Mouse (Mus musculus) hindbrain, embryonic 13.5 days (tissue): Measurements from ENCODE around the gene 1700017B05Rik. TPM values are rescaled to one million over a fixed set of nuclear protein-coding genes. Genes with fewer than 3 reads are reported as not detected.

Experiments
- ATAC-seq: fragments of 200-750 bp; cut with Nextera tagmentation; 2 replicates; pipeline ENCODE4 v1.8.0; 2017; ENCODE audit warnings: moderate TSS enrichment; ENCODE audit not compliant: low FRiP score
- H3K27ac ChIP-seq: fragments of 300-500 bp; sonication (generic); 2 replicates; pipeline ENCODE4 v1.5.1; 2015; ENCODE audit warnings: inconsistent platforms, mild to moderate bottlenecking, moderate library complexity
- H3K27me3 ChIP-seq: fragments of 300-500 bp; sonication (generic); 2 replicates; pipeline ENCODE4 v1.6.1; 2015; ENCODE audit warnings: mild to moderate bottlenecking, inconsistent platforms
- H3K36me3 ChIP-seq: fragments of 300-500 bp; sonication (generic); 2 replicates; pipeline ENCODE4 v1.6.1; 2015; ENCODE audit warnings: mild to moderate bottlenecking, inconsistent platforms
- H3K4me1 ChIP-seq: fragments of 300-500 bp; sonication (generic); replicated peaks from 2 replicates; pipeline ENCODE4 v1.6.1; 2015; ENCODE audit warnings: inconsistent platforms
- H3K4me2 ChIP-seq: fragments of 300-500 bp; sonication (generic); 2 replicates; pipeline ENCODE4 v1.6.1; 2015; ENCODE audit warnings: inconsistent platforms, mild to moderate bottlenecking, moderate library complexity
- H3K4me3 ChIP-seq: fragments of 300-500 bp; sonication (generic); 2 replicates; pipeline ENCODE4 v1.5.1; 2015; ENCODE audit warnings: mild to moderate bottlenecking, inconsistent platforms
- H3K9ac ChIP-seq: fragments of 300-500 bp; sonication (generic); 2 replicates; pipeline ENCODE4 v1.6.1; 2015; ENCODE audit warnings: mild to moderate bottlenecking, inconsistent platforms
- H3K9me3 ChIP-seq: fragments of 300-500 bp; sonication (generic); 2 replicates; pipeline ENCODE4 v1.6.1; 2016; ENCODE audit warnings: inconsistent platforms
- WGBS: fragments of 180-500 bp; shearing (Covaris S2); methylation state at CpG from one replicate; pipeline ENCODE4 v1.1.7; 2015; 5-methylcytosine and 5-hydroxymethylcytosine counted together
- polyA plus RNA-seq: library from polyadenylated mRNA; unstranded; fragments of >200 nt; fragmentation: Nextera tagmentation; extraction: Ambion mirVana; gene quantifications from 2 replicates; pipeline ENCODE4 v1.2.1, GENCODE M21; 2015

1700017B05Rik gene
- polyA plus RNA-seq, 1 experiment from 2014 or later, result 5.4 TPM

DNA sequence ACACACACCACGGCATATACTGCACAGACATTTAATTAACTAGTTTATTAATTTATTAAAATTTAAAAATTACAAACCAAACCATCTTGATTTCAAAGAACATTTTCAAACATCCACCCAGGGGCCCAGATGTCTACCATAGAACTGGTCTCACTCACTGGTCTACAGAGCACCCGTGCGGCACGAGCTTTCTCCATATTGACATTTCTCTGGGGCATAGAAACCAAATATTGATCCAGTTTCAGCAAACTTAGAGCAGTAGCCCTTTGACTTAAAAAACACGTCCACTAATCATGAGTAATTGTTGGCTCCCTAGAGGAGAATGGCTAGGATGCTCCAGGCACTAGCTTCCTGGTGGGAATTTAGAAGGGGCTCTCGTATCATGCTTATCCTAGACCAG, 24.8 kb upstream of the 1700017B05Rik start:
- Histone ChIP-seq H3K9me3 (no peaks in the 10 kb centered on the region), H3K36me3 (no peaks in the 10 kb centered on the region), H3K4me3 (no peak overlapping the region), H3K4me1 (no peaks in the 10 kb centered on the region), H3K4me2 (no peak overlapping the region), H3K9ac (no peak overlapping the region), H3K27me3 (peaks cover 6% of the 10 kb centered on the region; the same call in 1 of the 2 replicates), H3K27ac (no peak overlapping the region)
- no peak for ATAC-seq
- WGBS, result 85% methylated on average over 6 of the region's 6 CpGs

DNA sequence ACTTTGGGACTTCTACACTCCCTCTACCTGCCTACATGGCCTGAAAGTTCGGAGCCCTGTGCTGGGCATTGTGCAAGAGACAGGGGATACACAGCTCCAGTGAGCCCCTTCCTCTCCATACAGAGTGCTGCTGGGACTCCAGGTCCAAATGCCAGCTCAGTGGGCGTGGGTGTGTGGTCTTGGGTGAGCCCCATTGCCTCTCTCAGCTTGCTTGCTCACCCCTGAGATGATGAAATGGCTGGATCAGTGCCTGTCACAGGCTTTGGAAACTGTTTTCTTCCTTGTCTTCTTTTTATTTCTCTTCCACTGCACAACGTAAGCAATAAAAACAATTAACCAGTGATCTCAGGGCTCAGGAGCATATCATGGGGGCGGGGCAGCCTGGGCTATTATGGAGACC, 20.9 kb upstream of the 1700017B05Rik start:
- Histone ChIP-seq H3K27ac (no peak overlapping the region), H3K9ac (no peak overlapping the region), H3K4me3 (no peak overlapping the region), H3K4me1 (peaks cover 11% of the 10 kb centered on the region), H3K4me2 (no peak overlapping the region), H3K9me3 (no peaks in the 10 kb centered on the region), H3K36me3 (no peaks in the 10 kb centered on the region), H3K27me3 (peaks cover 17% of the 10 kb centered on the region; the same call in 1 of the 2 replicates)
- ATAC-seq, result no peak
- 73% methylated on average over 4 of the region's 4 CpGs for WGBS

DNA sequence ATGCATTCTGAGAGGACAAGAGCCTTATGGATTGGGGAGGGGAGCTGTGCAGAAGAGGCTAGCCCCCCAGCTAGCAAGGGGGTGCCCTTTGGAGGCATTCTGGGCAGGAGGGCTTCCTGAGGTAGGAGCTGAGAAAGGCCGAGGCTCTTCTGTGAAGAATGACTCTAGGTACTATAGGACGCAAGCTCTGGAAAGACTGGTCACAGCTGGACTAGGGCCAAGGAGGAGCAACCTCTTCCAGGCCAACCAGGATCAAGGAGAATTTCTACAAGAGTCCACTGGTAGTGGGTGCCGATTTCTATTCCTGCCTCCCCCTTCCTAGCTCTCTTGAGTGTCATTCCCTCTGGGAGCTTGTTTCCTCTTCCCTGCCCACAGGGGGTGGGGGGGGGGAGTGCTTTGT, 20.3 kb upstream of the 1700017B05Rik start:
- Histone ChIP-seq H3K4me2 (no peak overlapping the region), H3K36me3 (no peaks in the 10 kb centered on the region), H3K9me3 (no peaks in the 10 kb centered on the region), H3K9ac (no peak overlapping the region), H3K27ac (no peak overlapping the region), H3K27me3 (peaks cover 17% of the 10 kb centered on the region; the same call in 1 of the 2 replicates), H3K4me1 (peaks cover 11% of the 10 kb centered on the region), H3K4me3 (no peak overlapping the region)
- ATAC-seq, result no peak
- WGBS, result 76% methylated on average over 3 of the region's 3 CpGs

DNA sequence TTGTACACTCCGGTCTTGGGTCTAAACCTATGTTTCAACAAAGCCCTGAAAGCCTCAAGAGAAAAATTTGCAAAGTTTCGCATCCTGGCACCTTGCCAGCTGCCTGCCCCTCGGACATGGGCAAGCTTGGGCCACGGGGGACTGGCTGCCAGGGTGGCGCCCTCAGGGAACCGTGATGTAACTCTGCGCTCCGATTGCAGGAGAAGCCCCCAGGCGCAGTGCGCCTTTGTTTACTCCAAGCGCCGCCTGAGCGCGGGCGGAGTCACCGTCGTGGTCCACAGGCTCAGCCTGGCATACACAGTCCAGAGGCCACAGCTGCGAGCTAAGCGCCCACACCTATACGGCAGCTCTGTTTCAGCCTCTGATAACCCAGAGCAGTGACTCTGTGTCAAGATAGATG, 19.1 kb upstream of the 1700017B05Rik start:
- 12% methylated on average over 20 of the region's 20 CpGs for WGBS
- Histone ChIP-seq H3K9me3 (no peaks in the 10 kb centered on the region), H3K4me2 (peak overlapping the region; percentile 50), H3K4me1 (peaks cover 11% of the 10 kb centered on the region), H3K36me3 (no peaks in the 10 kb centered on the region), H3K27ac (no peak overlapping the region), H3K27me3 (peaks cover 17% of the 10 kb centered on the region; the same call in 1 of the 2 replicates), H3K9ac (peak overlapping the region; percentile 65; the same call in 1 of the 2 replicates), H3K4me3 (peak overlapping the region; percentile 19)
- 0 out of 2 replicates have a peak, but pooled peaks have one; percentile 63 for ATAC-seq

DNA sequence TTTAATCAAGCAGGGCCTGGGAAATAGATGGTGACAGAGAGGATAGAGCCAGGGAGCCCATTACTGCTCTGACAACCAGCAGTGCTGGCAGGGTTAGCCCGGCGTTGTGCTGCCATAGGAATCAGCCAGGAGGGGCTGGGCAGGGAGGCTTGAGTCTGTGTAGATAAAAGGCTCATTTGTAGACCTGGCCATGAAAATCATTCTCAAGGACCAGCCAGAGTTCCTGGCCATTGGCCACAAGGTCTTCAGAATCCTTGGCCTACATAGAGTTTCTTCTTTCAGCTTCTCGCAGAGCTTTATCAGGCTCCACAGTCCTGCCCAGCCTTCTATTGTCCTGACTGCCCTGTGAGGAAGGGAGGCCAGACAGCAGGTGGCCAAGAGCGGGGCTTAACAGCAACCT, 17.0 kb upstream of the 1700017B05Rik start:
- Histone ChIP-seq H3K36me3 (no peaks in the 10 kb centered on the region), H3K9ac (no peak overlapping the region), H3K4me1 (peaks cover 11% of the 10 kb centered on the region), H3K4me2 (no peak overlapping the region), H3K4me3 (no peak overlapping the region), H3K9me3 (no peaks in the 10 kb centered on the region), H3K27me3 (peaks cover 17% of the 10 kb centered on the region; the same call in 1 of the 2 replicates), H3K27ac (no peak overlapping the region)
- WGBS, result 70% methylated on average over 4 of the region's 4 CpGs
- ATAC-seq, result no peak

DNA sequence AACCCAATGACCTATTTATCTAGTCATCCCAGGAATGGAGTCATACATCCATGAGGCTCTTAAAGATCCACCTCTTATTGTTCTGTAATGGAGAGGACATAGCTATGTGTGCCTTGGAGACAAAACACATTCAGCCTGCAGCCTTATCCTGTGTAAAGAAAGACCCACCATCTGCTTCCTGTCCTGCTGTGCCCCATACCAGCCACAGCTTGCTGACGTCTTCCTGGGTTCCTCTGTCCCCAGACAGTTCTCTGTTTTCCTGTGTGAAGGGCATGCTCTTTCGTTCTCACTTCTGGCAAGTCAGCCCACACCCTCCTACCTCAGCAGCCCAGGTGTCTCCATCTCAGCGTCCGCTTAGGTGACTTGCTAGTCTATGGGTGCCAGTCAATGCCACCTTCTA, 15.9 kb upstream of the 1700017B05Rik start:
- 58% methylated on average over 4 of the region's 4 CpGs for WGBS

DNA sequence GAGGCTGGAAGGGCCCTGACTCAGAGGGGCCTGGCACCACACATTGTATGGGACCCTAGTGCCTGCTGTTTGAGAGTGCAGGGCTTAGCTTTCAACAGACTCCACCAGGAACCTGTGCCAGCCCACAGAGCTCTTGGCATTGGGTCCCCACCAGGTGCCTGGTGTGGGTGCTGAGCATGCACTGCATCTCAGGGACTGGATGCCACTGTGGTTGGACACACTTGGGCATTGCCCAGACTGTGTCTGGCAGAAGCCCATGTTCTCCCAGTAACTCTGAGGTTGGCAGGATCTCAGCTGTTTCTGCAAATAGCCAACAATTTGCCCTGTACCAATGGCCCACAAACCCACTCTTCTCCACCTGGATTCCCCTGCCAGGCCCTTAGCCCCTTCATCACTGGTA, 13.9 kb upstream of the 1700017B05Rik start:
- no peak overlapping the region for H3K9ac ChIP-seq
- no peak overlapping the region for H3K4me3 ChIP-seq
- no peak for ATAC-seq
- no peak overlapping the region for H3K27ac ChIP-seq
- peaks cover 14% of the 10 kb centered on the region; the same call in 1 of the 2 replicates for H3K27me3 ChIP-seq
- no peaks in the 10 kb centered on the region for H3K9me3 ChIP-seq
- H3K4me1 ChIP-seq, result peaks cover 3% of the 10 kb centered on the region
- H3K4me2 ChIP-seq, result no peak overlapping the region
- no peaks in the 10 kb centered on the region for H3K36me3 ChIP-seq

More for the DNA sequence above, 15.9 kb upstream of the 1700017B05Rik start:
- H3K4me3 ChIP-seq, result no peak overlapping the region
- H3K9me3 ChIP-seq, result no peaks in the 10 kb centered on the region
- no peak for ATAC-seq
- no peaks in the 10 kb centered on the region for H3K36me3 ChIP-seq
- no peak overlapping the region for H3K9ac ChIP-seq
- H3K27me3 ChIP-seq, result peaks cover 18% of the 10 kb centered on the region; the same call in 1 of the 2 replicates
- H3K4me2 ChIP-seq, result no peak overlapping the region
- peaks cover 11% of the 10 kb centered on the region for H3K4me1 ChIP-seq
- no peak overlapping the region for H3K27ac ChIP-seq

DNA sequence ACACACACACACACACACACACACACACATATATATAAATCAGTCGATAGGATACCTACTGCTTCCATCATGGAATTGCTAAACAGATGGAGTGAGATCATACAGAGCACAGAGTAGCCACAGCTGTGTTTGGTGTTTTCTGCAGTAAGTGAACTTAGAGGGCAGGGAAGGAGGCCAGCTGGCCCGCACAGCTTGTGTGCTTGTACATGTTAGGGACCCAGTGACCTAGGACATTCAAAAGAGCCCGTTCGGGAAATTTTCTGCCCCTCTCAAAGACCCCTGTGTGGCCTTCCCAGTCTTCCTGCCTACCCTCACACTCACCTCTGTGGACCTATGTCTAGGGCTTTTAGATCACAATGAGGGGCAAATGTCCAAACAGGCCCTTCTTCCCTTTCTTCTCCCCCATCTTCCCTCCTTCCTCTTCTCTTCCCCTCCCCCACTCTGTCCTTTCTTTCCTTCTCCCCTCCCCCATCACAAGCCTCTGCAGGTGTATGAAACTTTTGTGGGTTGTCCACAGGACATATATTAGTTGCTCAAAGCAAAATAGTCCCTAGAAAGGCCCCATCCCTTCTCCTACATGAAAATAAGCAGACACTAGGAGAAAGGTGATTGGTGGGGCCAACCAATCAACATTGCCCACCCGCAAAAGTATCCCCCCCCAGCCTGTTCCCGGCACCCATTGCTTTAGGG, 11.5 kb upstream of the 1700017B05Rik start:
- no peaks in the 10 kb centered on the region for H3K36me3 ChIP-seq
- no peak overlapping the region for H3K9ac ChIP-seq
- H3K9me3 ChIP-seq, result no peaks in the 10 kb centered on the region
- H3K27me3 ChIP-seq, result peaks cover 7% of the 10 kb centered on the region; the same call in 1 of the 2 replicates
- peaks cover 4% of the 10 kb centered on the region; the same call in 1 of the 2 replicates for H3K4me1 ChIP-seq
- 33% methylated on average over 6 of the region's 6 CpGs for WGBS
- H3K27ac ChIP-seq, result no peak overlapping the region
- no peak for ATAC-seq
- no peak overlapping the region for H3K4me3 ChIP-seq
- no peak overlapping the region for H3K4me2 ChIP-seq

DNA sequence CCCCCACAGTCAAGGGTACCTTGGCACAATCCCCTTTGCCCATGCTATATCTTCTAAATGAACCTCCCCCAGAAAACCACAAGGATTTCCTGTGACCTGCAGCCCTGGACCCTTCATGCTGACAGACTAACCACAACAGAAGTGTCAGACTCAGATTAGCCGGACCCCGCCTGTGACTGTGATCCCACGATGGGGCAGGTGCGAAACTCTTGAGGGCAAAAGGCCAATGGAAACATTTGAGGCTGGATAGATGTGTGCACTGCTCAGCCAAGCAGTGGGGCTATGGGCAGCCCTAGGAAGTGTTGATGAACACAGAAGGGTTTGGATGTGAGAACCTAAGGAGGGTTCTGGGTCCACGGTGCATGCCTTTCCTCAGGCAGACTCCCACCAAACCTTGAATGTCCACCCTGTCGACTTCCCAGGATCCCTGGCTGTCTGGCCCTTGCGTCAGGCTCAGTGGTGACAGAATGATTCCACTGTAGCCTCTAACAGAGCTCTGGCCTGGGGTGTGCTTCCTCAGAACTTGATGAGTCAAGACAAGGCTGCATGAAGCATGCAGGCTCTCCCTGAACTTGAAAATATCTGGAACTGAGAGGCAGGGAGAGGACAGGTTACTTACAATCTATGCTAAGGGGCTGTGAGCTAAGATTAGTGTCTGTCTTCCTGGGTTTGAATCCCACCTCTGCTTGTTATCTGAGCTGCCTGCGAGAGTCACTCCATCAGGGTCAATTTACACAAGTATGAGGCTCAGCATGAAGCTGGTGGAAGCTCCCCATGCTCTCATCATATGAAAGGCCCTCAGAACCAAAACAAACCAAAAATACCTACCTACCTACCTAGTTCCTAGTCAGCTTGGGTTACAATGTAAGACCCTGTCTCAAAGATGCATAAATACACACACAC, 10.7 kb upstream of the 1700017B05Rik start:
- Histone ChIP-seq H3K27ac (no peak overlapping the region), H3K4me3 (no peak overlapping the region), H3K4me2 (no peak overlapping the region), H3K36me3 (no peaks in the 10 kb centered on the region), H3K27me3 (peaks cover 7% of the 10 kb centered on the region; the same call in 1 of the 2 replicates), H3K4me1 (peaks cover 11% of the 10 kb centered on the region; the same call in 1 of the 2 replicates), H3K9me3 (no peaks in the 10 kb centered on the region), H3K9ac (no peak overlapping the region)
- no peak for ATAC-seq
- 58% methylated on average over 8 of the region's 8 CpGs for WGBS

DNA sequence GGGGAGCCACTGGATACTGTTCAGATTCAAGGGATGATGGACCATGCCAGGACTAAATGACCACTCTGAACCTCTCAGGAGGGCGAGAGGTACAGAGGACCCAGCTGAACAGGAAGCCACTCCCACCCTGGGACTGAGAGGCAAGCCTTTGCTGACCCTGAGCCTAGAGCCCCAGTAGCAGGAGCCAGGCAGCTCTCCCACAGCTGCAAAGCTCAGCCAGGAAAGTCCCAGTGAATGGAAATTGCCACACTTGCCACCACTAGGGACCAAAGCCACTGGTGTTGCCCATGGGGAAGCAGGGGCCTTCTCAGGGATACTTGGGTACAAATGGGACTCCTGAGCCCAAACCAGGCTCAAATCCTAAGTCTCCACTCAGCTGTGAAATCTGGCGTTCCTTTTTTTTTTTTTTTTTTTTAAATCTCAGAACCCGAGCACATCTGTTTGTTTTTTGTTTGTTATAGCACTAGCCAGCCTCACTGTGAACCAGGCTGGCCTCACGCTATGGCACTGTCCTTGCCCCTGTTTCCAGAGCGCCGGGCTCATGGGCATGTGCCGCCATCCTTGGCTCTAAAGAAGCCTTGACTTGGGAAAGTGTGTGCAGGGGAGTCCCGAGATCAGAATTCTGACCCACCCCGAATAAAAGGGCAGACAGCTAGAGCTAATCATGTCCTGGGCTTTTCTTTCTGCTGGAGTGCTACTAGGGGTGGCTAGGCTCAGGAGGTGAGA, 9.6 kb upstream of the 1700017B05Rik start:
- Histone ChIP-seq H3K9ac (no peak overlapping the region), H3K27me3 (peaks cover 7% of the 10 kb centered on the region; the same call in 1 of the 2 replicates)
- WGBS, result 56% methylated on average over 9 of the region's 9 CpGs

DNA sequence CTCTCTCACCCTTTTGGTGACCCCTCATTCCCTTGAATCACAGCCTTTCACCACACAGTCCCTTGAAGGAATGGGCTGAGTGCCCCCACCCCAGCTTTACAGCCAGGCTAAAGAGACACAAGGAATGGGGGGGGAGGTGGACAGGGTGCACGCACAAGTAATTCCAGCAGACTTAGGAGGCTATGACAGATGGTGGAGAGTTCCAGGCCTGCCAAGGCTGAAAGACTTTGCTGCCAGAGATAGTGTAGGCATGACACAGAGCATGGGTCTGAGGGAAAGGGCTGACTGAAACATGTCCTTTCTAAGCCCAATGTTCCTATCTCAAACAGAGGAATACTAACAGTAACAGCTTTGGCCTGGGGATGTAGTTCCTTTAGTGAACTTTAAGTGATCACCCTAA, 8.7 kb upstream of the 1700017B05Rik start:
- Histone ChIP-seq H3K9ac (no peak overlapping the region), H3K4me1 (peaks cover 27% of the 10 kb centered on the region), H3K27ac (no peak overlapping the region), H3K9me3 (no peaks in the 10 kb centered on the region), H3K36me3 (no peaks in the 10 kb centered on the region), H3K4me3 (no peak overlapping the region), H3K4me2 (no peak overlapping the region), H3K27me3 (peaks cover 11% of the 10 kb centered on the region; the same call in 1 of the 2 replicates)
- no peak for ATAC-seq
- 68% methylated on average over 1 of the region's 1 CpGs for WGBS

More for the DNA sequence above, 9.6 kb upstream of the 1700017B05Rik start:
- ATAC-seq, result no peak
- Histone ChIP-seq H3K36me3 (no peaks in the 10 kb centered on the region), H3K4me1 (peaks cover 23% of the 10 kb centered on the region), H3K4me3 (no peak overlapping the region), H3K27ac (no peak overlapping the region), H3K9me3 (no peaks in the 10 kb centered on the region), H3K4me2 (no peak overlapping the region)

DNA sequence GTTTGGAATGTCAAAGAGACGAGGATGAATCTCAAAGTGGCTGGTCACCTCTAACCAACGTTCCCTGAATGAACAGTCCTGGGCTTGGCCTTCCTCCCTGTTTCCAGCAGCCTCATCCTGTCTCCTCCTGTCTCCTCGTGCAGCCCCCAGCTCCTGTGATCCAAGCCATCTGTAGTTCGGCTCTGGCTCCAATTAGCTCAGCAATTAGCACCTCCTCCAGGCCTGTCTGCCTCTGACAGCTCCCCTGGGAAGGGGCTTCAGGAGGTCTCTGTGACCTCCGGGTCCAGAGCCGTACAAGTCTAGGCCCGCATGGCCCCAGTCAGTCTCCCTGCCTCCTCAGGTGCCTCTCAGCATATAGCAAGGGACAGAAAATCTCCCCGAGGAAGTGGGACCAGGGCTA, 8.0 kb upstream of the 1700017B05Rik start:
- H3K9me3 ChIP-seq, result no peaks in the 10 kb centered on the region
- peaks cover 27% of the 10 kb centered on the region for H3K4me1 ChIP-seq
- H3K36me3 ChIP-seq, result no peaks in the 10 kb centered on the region
- peaks cover 18% of the 10 kb centered on the region for H3K27me3 ChIP-seq
- no peak overlapping the region for H3K9ac ChIP-seq
- 25% methylated on average over 8 of the region's 8 CpGs for WGBS
- no peak for ATAC-seq
- no peak overlapping the region for H3K4me2 ChIP-seq
- no peak overlapping the region for H3K4me3 ChIP-seq
- H3K27ac ChIP-seq, result no peak overlapping the region
